Mouse (Mus musculus) heart, embryonic 11.5 days (tissue): Measurements from ENCODE around the gene Ugt1a9. TPM values are rescaled to one million over a fixed set of nuclear protein-coding genes. Genes with fewer than 3 reads are reported as not detected.

Experiments used
- ATAC-seq: fragments of 200-750 bp; cut with Nextera tagmentation; replicated peaks from 2 replicates; pipeline ENCODE4 v1.8.0; 2017; ENCODE audit warnings: moderate library complexity; ENCODE audit not compliant: insufficient number of reproducible peaks, low FRiP score, low TSS enrichment
- H3K27ac ChIP-seq: fragments of 300-500 bp; sonication (generic); 2 replicates; pipeline ENCODE4 v1.5.1; 2014; ENCODE audit warnings: mild to moderate bottlenecking, low read depth, low read length
- H3K27me3 ChIP-seq: fragments of 300-500 bp; sonication (generic); 2 replicates; pipeline ENCODE4 v1.6.1; 2014; ENCODE audit warnings: mild to moderate bottlenecking, low read length, mixed read lengths; ENCODE audit not compliant: control insufficient read depth, insufficient read depth
- H3K36me3 ChIP-seq: fragments of 300-500 bp; sonication (generic); 2 replicates; pipeline ENCODE4 v1.6.1; 2014; ENCODE audit warnings: mild to moderate bottlenecking, low read length, moderate library complexity, mixed read lengths; ENCODE audit not compliant: control insufficient read depth, insufficient read depth
- H3K4me1 ChIP-seq: fragments of 300-500 bp; sonication (generic); 2 replicates; pipeline ENCODE4 v1.6.1; 2014; ENCODE audit warnings: low read length; ENCODE audit not compliant: control insufficient read depth, insufficient read depth
- H3K4me2 ChIP-seq: fragments of 300-500 bp; sonication (generic); 2 replicates; pipeline ENCODE4 v1.6.1; 2014; ENCODE audit warnings: mild to moderate bottlenecking, moderate library complexity
- H3K4me3 ChIP-seq: fragments of 300-500 bp; sonication (generic); 2 replicates; pipeline ENCODE4 v1.5.1; 2014; ENCODE audit warnings: low read depth, low read length
- H3K9ac ChIP-seq: fragments of 300-500 bp; sonication (generic); 2 replicates; pipeline ENCODE4 v1.6.1; 2014; ENCODE audit warnings: mild to moderate bottlenecking, low read depth, low read length, moderate library complexity
- H3K9me3 ChIP-seq: fragments of 300-500 bp; sonication (generic); replicated peaks from 2 replicates; pipeline ENCODE4 v1.6.1; 2016; ENCODE audit warnings: low read length; ENCODE audit not compliant: control insufficient read depth
- WGBS: fragments of 180-500 bp; shearing (Covaris S2); extraction: QIAGEN DNeasy Blood & Tissue Kit; methylation state at CpG from one replicate; pipeline ENCODE4 v1.1.7; 2014; ENCODE audit not compliant: insufficient replicate concordance; 5-methylcytosine and 5-hydroxymethylcytosine counted together
- polyA plus RNA-seq: library from polyadenylated mRNA; unstranded; fragments of >200 nt; fragmentation: Nextera tagmentation; extraction: Ambion mirVana; gene quantifications from 2 replicates; pipeline ENCODE4 v1.2.1, GENCODE M21; 2014

Ugt1a9 gene
- polyA plus RNA-seq, 1 experiment from 2014 or later, result not detected

DNA sequence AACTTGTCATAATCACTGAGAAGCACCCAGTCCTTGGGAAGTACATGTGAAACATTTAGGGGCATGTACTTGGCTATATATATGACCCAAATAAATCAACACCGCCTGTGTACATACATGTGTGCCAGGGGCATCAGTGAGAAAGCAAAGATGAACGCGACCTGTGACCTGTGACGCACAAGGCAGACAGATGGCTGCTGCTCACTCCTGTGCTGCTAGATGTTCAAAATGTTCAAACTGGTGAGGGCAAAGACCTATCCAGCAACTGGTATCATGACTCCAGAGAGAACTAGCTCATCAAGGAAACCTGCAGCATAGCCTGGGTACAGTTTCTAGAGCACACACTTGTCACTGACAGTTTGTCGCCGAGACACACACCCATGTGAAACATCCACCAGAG is 196.9 kb downstream of the Ugt1a9 start:
- peaks cover 8% of the 10 kb centered on the region; the same call in 1 of the 2 replicates for H3K9me3 ChIP-seq
- no peak for ATAC-seq
- no peak overlapping the region for H3K9ac ChIP-seq
- H3K36me3 ChIP-seq, result peaks cover 88% of the 10 kb centered on the region
- no peaks in the 10 kb centered on the region for H3K27me3 ChIP-seq
- no peak overlapping the region for H3K4me3 ChIP-seq
- H3K27ac ChIP-seq, result no peak overlapping the region
- no peak overlapping the region for H3K4me2 ChIP-seq
- 92% methylated on average over 6 of the region's 6 CpGs for WGBS
- H3K4me1 ChIP-seq, result peaks cover 13% of the 10 kb centered on the region

DNA sequence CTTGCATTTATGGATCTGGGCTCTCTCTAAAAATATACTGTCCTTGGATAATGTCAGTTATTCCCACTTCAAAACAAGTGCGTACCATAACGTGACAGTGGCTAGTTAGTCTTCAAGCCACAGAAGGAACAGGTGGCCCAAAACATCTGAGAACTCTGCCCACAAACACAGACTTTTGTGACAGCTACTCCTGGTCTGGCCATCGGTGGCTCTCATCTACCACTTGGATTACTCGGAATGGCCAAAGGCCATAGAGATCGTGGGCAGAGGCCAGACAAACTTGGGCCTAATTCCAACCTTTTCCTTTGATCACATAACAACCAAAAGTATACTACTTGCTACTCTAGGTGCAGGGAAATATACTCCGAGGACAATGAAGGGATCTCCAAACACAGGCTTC is 197.5 kb downstream of the Ugt1a9 start:
- no peak overlapping the region for H3K27ac ChIP-seq
- H3K4me3 ChIP-seq, result no peak overlapping the region
- WGBS, result 86% methylated on average over 6 of the region's 6 CpGs
- no peaks in the 10 kb centered on the region for H3K27me3 ChIP-seq
- H3K9ac ChIP-seq, result no peak overlapping the region
- ATAC-seq, result no peak
- peaks cover 8% of the 10 kb centered on the region for H3K4me1 ChIP-seq
- no peak overlapping the region for H3K4me2 ChIP-seq
- H3K9me3 ChIP-seq, result peaks cover 5% of the 10 kb centered on the region; the same call in 1 of the 2 replicates
- H3K36me3 ChIP-seq, result peaks cover 86% of the 10 kb centered on the region

Other genes with a start within 250 kb of the Ugt1a9 start
- gene Dgkd, start 217.5 kb upstream of the Ugt1a9 start, polyA plus RNA-seq, result 22.2 and 24.2 TPM in 2 replicates
- gene Usp40, start 62.2 kb upstream of the Ugt1a9 start, polyA plus RNA-seq, result 28.5 and 28.8 TPM in 2 replicates
- not detected in 2 replicates for gene Ugt1a10, start 15.4 kb upstream of the Ugt1a9 start, polyA plus RNA-seq
- not detected in 2 replicates for gene Ugt1a8, start 17.0 kb downstream of the Ugt1a9 start, polyA plus RNA-seq
- 0.39 and 0.55 TPM in 2 replicates for gene Ugt1a7c, start 24.3 kb downstream of the Ugt1a9 start, polyA plus RNA-seq
- gene Ugt1a6b, start 32.5 kb downstream of the Ugt1a9 start, polyA plus RNA-seq, result not detected in 2 replicates
- not detected in 2 replicates for gene Ugt1a6a, start 64.0 kb downstream of the Ugt1a9 start, polyA plus RNA-seq
- not detected in 2 replicates for gene Ugt1a5, start 95.2 kb downstream of the Ugt1a9 start, polyA plus RNA-seq
- not detected in 2 replicates for gene Ugt1a2, start 129.8 kb downstream of the Ugt1a9 start, polyA plus RNA-seq
- 9.6 and 10.4 TPM in 2 replicates for gene Dnajb3, start 135.0 kb downstream of the Ugt1a9 start, polyA plus RNA-seq
- gene Ugt1a1, start 141.2 kb downstream of the Ugt1a9 start, polyA plus RNA-seq, result not detected in 2 replicates
- gene Mroh2a, start 156.2 kb downstream of the Ugt1a9 start, polyA plus RNA-seq, result 0.63 and 1.1 TPM in 2 replicates
- gene Hjurp, start 206.8 kb downstream of the Ugt1a9 start, polyA plus RNA-seq, result 117 and 118 TPM in 2 replicates
- 0.10 TPM in 1 of 2 replicates, not detected in the other for gene Trpm8, start 206.9 kb downstream of the Ugt1a9 start, polyA plus RNA-seq